Mouse (Mus musculus): ENCODE measurements at regions not wholly inside any gene's neighbourhood (a gene's known extent, or its start where the extent isn't known, plus 50 kb on each side); places are given as distances from the start of the nearest gene placed in this dataset.

GRCm38 (mm10) chr6:93422253-93422652, 479.0 kb upstream of the Adamts9 start:
- Histone ChIP-seq H3K36me3 (ENCODE audit: insufficient read depth) (no peaks in the 10 kb centered on the region), H3K4me1 (ENCODE audit: insufficient read depth) (no peaks in the 10 kb centered on the region), H3K4me3 (ENCODE audit: low read depth, low read length) (no peak overlapping the region), H3K9me3 (ENCODE audit: low read depth, low read length) (no peaks in the 10 kb centered on the region), H3K9ac (no peak overlapping the region), H3K4me2 (no peak overlapping the region), H3K27me3 (ENCODE audit: insufficient read depth, low read length) (no peaks in the 10 kb centered on the region), H3K27ac (ENCODE audit: low read depth) (no peak overlapping the region)
- no peak for TF ChIP-seq CTCF (IDR thresholded peaks at IDR 0.05; ENCODE audit: low read depth)
- ATAC-seq (ENCODE audit: insufficient read depth) (no peak), DNase-seq (no peak)
- WGBS: 64% methylated on average over 4 of the region's 4 CpGs

DNA sequence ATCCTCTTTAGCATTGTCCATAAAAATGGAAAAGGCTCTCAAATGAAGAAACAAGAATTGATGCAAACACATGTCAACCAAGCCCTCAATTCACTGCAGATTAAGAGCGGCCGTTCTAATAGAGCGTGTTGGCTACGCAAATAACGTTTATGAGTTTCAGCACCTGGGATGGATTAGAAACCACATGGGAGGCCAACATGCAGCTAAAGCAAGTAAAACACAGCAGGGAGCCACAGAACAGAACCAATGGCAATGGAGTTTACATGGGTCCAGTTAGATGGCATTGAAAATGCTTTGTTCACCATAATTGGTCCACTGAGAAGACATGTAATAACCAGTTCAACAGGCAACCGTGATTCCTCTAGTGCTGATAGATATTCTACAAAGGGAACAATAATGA, 474.3 kb upstream of the Adamts9 start:
- Histone ChIP-seq H3K36me3 (ENCODE audit: insufficient read depth) (no peaks in the 10 kb centered on the region), H3K9ac (no peak overlapping the region), H3K4me2 (no peak overlapping the region), H3K9me3 (ENCODE audit: low read depth, low read length) (no peaks in the 10 kb centered on the region), H3K4me3 (ENCODE audit: low read depth, low read length) (no peak overlapping the region), H3K27ac (ENCODE audit: low read depth) (no peak overlapping the region), H3K27me3 (ENCODE audit: insufficient read depth, low read length) (no peaks in the 10 kb centered on the region), H3K4me1 (ENCODE audit: insufficient read depth) (no peaks in the 10 kb centered on the region)
- TF ChIP-seq CTCF (IDR thresholded peaks at IDR 0.05; ENCODE audit: low read depth): no peak
- ATAC-seq (ENCODE audit: insufficient read depth): no peak
- 85% methylated on average over 6 of the region's 6 CpGs for WGBS
- DNase-seq: no peak

DNA sequence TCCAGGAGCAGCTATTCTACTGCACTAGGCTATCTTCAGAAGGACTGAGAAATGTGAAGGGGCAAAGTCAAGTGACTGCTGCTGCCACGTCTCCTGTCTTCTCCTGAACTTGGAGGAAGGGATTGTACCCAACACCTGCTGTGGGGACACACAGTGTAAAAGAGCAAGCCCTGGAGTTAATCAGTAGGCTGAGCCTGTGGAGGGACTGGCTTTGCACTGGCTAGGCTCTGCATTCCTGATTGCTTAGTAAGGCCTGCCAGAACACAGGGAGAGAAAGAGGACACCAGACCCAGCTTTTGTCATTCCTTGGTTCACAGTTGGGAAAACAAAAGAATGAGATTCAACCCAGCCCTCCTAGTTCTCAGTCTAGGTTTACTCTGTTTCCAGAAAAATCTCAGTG, 472.7 kb upstream of the Adamts9 start:
- Histone ChIP-seq H3K27me3 (ENCODE audit: insufficient read depth, low read length) (no peaks in the 10 kb centered on the region), H3K4me2 (no peak overlapping the region), H3K27ac (ENCODE audit: low read depth) (no peak overlapping the region), H3K4me1 (ENCODE audit: insufficient read depth) (no peaks in the 10 kb centered on the region), H3K36me3 (ENCODE audit: insufficient read depth) (no peaks in the 10 kb centered on the region), H3K9me3 (ENCODE audit: low read depth, low read length) (no peaks in the 10 kb centered on the region), H3K4me3 (ENCODE audit: low read depth, low read length) (no peak overlapping the region), H3K9ac (no peak overlapping the region)
- ATAC-seq (ENCODE audit: insufficient read depth) (no peak), DNase-seq (no peak)
- WGBS: 52% methylated on average over 1 of the region's 1 CpGs
- TF ChIP-seq CTCF (IDR thresholded peaks at IDR 0.05; ENCODE audit: low read depth): no peak

GRCm38 (mm10) chr6:93411077-93411452, 467.8 kb upstream of the Adamts9 start:
- peak; percentile 60 for TF ChIP-seq CTCF (IDR thresholded peaks at IDR 0.05; ENCODE audit: low read depth)
- H3K4me3 ChIP-seq (ENCODE audit: low read depth, low read length): no peak overlapping the region
- WGBS: 30% methylated on average over 3 of the region's 3 CpGs
- H3K4me2 ChIP-seq: no peak overlapping the region
- no peaks in the 10 kb centered on the region for H3K27me3 ChIP-seq (ENCODE audit: insufficient read depth, low read length)
- H3K4me1 ChIP-seq (ENCODE audit: insufficient read depth): no peaks in the 10 kb centered on the region
- no peak overlapping the region for H3K9ac ChIP-seq
- H3K36me3 ChIP-seq (ENCODE audit: insufficient read depth): no peaks in the 10 kb centered on the region
- H3K9me3 ChIP-seq (ENCODE audit: low read depth, low read length): no peaks in the 10 kb centered on the region
- peak; percentile 56; the same call in 1 of the 2 replicates for ATAC-seq (ENCODE audit: insufficient read depth)
- peak; percentile 82 for DNase-seq
- no peak overlapping the region for H3K27ac ChIP-seq (ENCODE audit: low read depth)

DNA sequence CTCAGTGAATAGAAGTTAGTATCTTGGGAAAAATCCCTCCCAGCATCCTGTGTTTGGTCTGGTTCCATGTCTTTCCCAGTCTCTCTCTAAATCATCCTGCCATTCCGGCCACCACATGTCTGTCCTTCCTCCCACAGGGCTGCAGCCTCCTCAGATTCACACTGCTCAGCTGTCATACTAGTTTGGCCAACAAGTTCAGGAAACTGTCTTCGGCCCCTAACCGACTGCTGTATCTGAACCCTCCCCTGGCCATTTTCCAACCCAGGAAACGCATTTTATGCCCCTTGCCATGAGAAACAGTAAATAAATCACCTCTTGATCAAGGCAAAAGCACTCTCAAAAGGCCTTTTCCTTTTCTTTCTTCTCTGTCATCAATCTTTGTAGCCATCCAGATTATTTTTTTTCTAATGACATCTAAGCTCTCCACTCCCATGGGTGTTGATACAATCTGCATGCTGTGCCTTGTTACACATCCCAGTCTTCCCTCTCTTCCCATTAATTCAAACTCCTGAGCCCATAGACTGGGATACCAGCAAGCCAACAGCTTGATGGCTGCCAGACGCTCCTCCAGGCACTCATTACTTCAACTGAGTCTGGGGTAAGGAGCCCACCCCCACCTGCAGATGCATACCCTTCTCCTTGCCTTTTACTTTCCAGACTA, 467.3 kb upstream of the Adamts9 start:
- Histone ChIP-seq H3K9ac (no peak overlapping the region), H3K4me2 (no peak overlapping the region), H3K27ac (ENCODE audit: low read depth) (no peak overlapping the region), H3K9me3 (ENCODE audit: low read depth, low read length) (no peaks in the 10 kb centered on the region), H3K36me3 (ENCODE audit: insufficient read depth) (no peaks in the 10 kb centered on the region), H3K27me3 (ENCODE audit: insufficient read depth, low read length) (no peaks in the 10 kb centered on the region), H3K4me3 (ENCODE audit: low read depth, low read length) (no peak overlapping the region), H3K4me1 (ENCODE audit: insufficient read depth) (no peaks in the 10 kb centered on the region)
- ATAC-seq (ENCODE audit: insufficient read depth): peak; percentile 97
- TF ChIP-seq CTCF (IDR thresholded peaks at IDR 0.05; ENCODE audit: low read depth): no peak
- peak; percentile 95 for DNase-seq
- WGBS: 18% methylated on average over 5 of the region's 5 CpGs

- H3K9ac ChIP-seq: no peak overlapping the region
- no peaks in the 10 kb centered on the region for H3K27me3 ChIP-seq (ENCODE audit: insufficient read depth, low read length)
- H3K27ac ChIP-seq (ENCODE audit: low read depth): no peak overlapping the region
- H3K9me3 ChIP-seq (ENCODE audit: low read depth, low read length): no peaks in the 10 kb centered on the region
- H3K36me3 ChIP-seq (ENCODE audit: insufficient read depth): no peaks in the 10 kb centered on the region
- no peaks in the 10 kb centered on the region for H3K4me1 ChIP-seq (ENCODE audit: insufficient read depth)
- H3K4me2 ChIP-seq: no peak overlapping the region
- no peak for ATAC-seq (ENCODE audit: insufficient read depth)
- H3K4me3 ChIP-seq (ENCODE audit: low read depth, low read length): no peak overlapping the region
- no peak for DNase-seq
- no peak for TF ChIP-seq CTCF (IDR thresholded peaks at IDR 0.05; ENCODE audit: low read depth)
- WGBS: 64% methylated on average over 2 of the region's 2 CpGs
These were observed 455.3 kb upstream of the Adamts9 start for GRCm38 (mm10) chr6:93398551-93398950.

DNA sequence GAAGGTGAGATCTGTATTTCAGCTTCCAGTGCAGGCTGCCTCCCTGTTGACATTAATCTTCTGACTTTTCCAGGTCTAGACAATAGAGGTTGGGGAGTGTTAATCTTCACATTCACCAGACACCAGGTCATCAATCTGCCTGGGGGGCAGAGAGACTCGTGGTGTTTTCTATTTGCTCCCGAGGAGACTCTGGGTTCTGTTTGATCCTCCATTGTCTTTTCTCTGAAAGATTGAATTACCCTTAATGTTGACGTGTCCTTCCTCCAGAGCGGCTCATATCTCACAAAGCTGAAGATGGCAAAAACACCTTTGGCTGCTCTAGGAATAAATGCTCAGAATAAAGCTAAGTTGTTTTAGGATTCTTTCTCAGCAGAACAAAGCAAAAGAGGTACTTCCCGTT, 453.8 kb upstream of the Adamts9 start:
- ATAC-seq (ENCODE audit: insufficient read depth) (no peak), DNase-seq (no peak)
- Histone ChIP-seq H3K9ac (no peak overlapping the region), H3K27me3 (ENCODE audit: insufficient read depth, low read length) (no peaks in the 10 kb centered on the region), H3K4me3 (ENCODE audit: low read depth, low read length) (no peak overlapping the region), H3K4me1 (ENCODE audit: insufficient read depth) (no peaks in the 10 kb centered on the region), H3K27ac (ENCODE audit: low read depth) (no peak overlapping the region), H3K9me3 (ENCODE audit: low read depth, low read length) (no peaks in the 10 kb centered on the region), H3K36me3 (ENCODE audit: insufficient read depth) (no peaks in the 10 kb centered on the region), H3K4me2 (no peak overlapping the region)
- TF ChIP-seq CTCF (IDR thresholded peaks at IDR 0.05; ENCODE audit: low read depth): no peak
- 35% methylated on average over 5 of the region's 5 CpGs for WGBS

GRCm38 (mm10) chr6:93395952-93396351, 452.7 kb upstream of the Adamts9 start:
- H3K4me1 ChIP-seq (ENCODE audit: insufficient read depth): no peaks in the 10 kb centered on the region
- ATAC-seq (ENCODE audit: insufficient read depth): no peak
- peak; percentile 41 for DNase-seq
- no peak overlapping the region for H3K4me3 ChIP-seq (ENCODE audit: low read depth, low read length)
- TF ChIP-seq CTCF (IDR thresholded peaks at IDR 0.05; ENCODE audit: low read depth): no peak
- no peaks in the 10 kb centered on the region for H3K36me3 ChIP-seq (ENCODE audit: insufficient read depth)
- no peaks in the 10 kb centered on the region for H3K27me3 ChIP-seq (ENCODE audit: insufficient read depth, low read length)
- H3K9me3 ChIP-seq (ENCODE audit: low read depth, low read length): no peaks in the 10 kb centered on the region
- H3K27ac ChIP-seq (ENCODE audit: low read depth): no peak overlapping the region
- H3K4me2 ChIP-seq: no peak overlapping the region
- WGBS: 49% methylated on average over 7 of the region's 7 CpGs
- H3K9ac ChIP-seq: no peak overlapping the region

Measured in lung, embryonic 14.5 days (tissue).